Mouse (Mus musculus) gastrocnemius, postnatal 14 days (tissue): Measurements from ENCODE around the gene 4930442H23Rik. TPM values are rescaled to one million over a fixed set of nuclear protein-coding genes. Genes with fewer than 3 reads are reported as not detected.
A peak's percentile ranks its signal among the peaks of the same experiment; 100 is the strongest.
"Not testable (repeated sequence)": the region's sequence is repeated elsewhere in the genome, so short reads cannot be mapped to it uniquely, and the experiment has no call there.

Source experiments
- DNase-seq: peaks from one replicate; pipeline ENCODE4 v3.0.0; 2021; ENCODE audit warnings: mixed read lengths
- intact Hi-C: fragments of 180-260 bp; cut with DNase I; formaldehyde crosslinking; loops from one replicate; pipeline ENCODE4 v1.15.1; 2025; ENCODE audit warnings: low total_unique reads
- total RNA-seq, 2 experiments: library from RNA; stranded (reverse); gene quantifications; 2 replicates each; pipeline ENCODE4 v1.2.3; 2021

4930442H23Rik gene
- total RNA-seq, 2 experiments from 2014 or later: not detected

- intact Hi-C loops: no loop called here
- DNase-seq: no peak
These were observed 16.5 kb upstream of the 4930442H23Rik start for GRCm38 (mm10) chr10:81200141-81200540.

- intact Hi-C loops: no loop called here
- DNase-seq: no peak
These were observed 15.3 kb upstream of the 4930442H23Rik start for GRCm38 (mm10) chr10:81198990-81199389.

DNA sequence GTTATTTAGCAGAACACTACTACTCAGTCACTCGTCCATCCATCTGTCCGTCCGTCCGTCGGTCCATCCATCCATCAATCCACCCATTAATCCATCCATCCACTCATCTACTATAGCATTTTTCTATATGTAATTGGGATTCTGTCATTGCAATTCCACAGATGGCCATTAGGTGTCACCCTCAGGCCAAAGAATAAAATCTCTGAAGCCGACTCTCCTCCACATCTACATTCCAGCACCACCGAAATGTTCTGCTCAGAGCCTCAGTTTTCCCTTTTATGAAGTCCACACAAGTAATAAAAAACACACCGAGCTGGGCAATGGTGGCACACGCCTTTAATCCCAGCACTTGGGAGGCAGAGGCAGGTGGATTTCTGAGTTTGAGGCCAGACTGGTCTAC lies 14.6 kb upstream of the 4930442H23Rik start:
- no peak for DNase-seq
- intact Hi-C loops: no loop called here

DNA sequence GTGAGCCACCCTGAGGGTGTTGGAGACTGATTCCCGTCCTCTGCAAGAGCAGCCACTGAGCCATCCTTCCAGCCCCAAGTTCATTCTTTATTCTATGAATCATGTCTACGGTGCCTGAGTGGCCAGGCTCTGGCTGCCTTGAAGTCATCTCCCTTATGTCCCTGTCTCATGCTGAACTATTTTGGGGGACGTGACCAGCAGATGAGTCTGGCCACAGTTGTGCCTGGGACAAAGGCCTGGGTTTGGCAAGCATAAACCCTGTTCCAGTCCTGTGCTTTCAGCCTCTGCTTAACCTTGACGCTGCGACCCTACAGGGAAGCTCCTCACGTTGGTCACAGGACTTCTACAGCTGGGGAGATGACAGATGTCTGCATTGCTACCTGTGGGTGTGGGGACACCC lies 13.7 kb upstream of the 4930442H23Rik start:
- DNase-seq: no peak
- intact Hi-C loops: no loop called here

- intact Hi-C loops: no loop called here
- no peak for DNase-seq
These were observed 12.9 kb upstream of the 4930442H23Rik start for GRCm38 (mm10) chr10:81196470-81197065.

GRCm38 (mm10) chr10:81195300-81195699 lies 11.7 kb upstream of the 4930442H23Rik start:
- DNase-seq: no peak
- intact Hi-C loops: no loop called here

DNA sequence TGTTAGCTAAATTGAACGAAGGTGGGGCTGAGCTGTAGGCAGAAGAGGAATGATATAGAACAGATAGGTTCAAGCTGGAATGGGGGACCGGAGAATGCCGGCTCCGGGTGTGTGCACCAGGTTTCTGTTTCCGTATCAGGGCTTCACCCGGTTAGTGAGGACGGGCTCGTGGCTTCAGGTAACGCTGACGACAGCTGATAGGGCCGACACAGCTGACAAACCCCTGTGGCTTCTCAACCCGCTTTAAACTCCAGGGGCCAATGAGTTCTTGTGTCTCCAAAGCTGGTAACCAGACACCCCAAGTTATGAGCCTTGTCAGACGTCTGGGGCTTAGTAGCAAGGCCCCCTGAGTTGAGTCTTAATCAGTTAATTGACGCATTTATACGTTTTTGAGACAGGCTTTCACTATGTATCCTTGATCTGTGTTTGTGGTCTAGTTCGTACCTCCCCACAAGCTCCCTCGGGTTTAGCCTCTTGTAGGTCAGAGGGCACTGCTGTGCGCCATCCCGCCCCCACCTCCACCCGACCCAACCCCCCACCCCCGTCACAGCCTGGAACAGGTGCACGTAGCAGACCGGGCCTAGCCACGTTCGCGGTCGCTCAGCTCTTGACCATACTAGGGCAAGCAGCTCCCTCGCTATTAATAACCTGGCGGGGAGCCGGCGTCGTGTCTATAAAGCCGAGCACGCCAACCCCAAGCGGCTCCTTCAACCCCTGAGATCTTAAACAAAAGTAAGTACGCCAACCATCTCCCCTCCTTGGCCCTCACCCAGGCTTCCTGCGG lies 10.5 kb upstream of the 4930442H23Rik start:
- intact Hi-C loops: no loop called here
- DNase-seq: peak; percentile 80

GRCm38 (mm10) chr10:81192968-81193501 lies 9.4 kb upstream of the 4930442H23Rik start:
- intact Hi-C loops: no loop called here
- no peak for DNase-seq

- intact Hi-C loops: no loop called here
- DNase-seq: peak; percentile 82
These were observed 8.8 kb upstream of the 4930442H23Rik start for GRCm38 (mm10) chr10:81192270-81192967.

DNA sequence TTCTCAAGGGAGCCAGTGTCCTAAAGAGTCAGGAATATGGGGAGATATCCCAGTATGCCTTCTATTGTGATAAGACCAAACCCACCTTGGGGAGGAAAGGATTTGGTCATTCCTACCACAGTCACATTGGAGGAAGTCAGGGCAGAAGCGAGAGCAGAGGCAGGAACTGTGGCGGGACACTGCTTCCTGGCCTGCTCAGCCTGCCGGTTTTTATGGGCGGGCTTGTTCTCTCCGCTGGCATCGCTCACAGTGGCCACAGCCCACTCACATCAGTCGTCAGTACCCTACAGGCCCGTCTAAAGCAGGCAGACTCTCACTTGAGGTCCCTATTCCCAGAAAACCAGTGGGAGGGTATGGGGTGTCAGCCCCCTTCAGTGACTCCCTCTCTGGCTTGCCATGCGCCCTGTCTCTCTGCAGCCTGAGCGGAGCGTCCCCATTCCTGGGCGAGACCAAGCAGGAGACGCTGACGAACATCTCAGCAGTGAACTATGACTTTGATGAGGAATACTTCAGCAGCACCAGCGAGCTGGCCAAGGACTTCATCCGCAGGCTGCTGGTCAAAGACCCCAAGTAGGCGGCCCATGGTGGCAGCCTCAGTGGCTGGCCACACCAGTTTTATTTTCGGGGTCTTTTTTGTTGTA lies 7.8 kb upstream of the 4930442H23Rik start:
- intact Hi-C loops: no loop called here
- no peak for DNase-seq

DNA sequence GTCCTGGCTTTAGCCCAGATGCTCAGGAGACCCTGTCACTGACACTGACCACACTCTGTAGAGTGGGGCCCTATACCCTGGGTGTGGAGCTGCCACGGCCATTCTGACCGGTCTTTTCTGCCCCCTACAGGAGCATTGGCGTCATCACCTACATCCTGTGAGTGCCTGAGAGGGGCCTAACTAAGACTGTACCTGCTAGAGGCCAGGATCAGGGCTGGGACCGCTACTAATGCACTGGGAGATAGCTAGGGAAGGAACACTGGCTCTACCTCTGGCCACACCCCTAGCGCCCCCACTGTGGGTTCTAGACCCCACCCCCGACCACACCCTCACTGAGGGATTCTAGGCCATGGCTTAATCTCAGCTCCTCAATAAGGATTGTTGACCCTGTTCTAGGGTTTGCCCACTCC lies 7.3 kb upstream of the 4930442H23Rik start:
- DNase-seq: no peak
- intact Hi-C loops: no loop called here

GRCm38 (mm10) chr10:81190236-81190911 lies 6.7 kb upstream of the 4930442H23Rik start:
- intact Hi-C loops: no loop called here
- no peak for DNase-seq

DNA sequence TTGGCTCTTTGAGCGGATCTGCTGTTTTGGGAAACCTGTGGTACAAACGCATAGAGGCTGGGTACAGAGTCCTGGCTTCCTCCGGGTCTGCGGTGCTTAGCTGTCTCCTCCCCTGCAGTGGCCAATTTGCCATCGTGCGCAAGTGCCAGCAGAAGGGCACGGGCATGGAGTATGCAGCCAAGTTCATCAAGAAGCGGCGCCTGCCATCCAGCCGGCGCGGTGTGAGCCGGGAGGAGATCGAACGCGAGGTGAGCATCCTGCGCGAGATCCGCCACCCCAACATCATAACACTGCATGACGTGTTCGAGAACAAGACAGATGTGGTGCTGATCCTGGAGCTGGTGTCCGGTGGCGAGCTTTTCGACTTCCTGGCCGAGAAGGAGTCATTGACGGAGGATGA lies 6.2 kb upstream of the 4930442H23Rik start:
- DNase-seq: no peak

DNA sequence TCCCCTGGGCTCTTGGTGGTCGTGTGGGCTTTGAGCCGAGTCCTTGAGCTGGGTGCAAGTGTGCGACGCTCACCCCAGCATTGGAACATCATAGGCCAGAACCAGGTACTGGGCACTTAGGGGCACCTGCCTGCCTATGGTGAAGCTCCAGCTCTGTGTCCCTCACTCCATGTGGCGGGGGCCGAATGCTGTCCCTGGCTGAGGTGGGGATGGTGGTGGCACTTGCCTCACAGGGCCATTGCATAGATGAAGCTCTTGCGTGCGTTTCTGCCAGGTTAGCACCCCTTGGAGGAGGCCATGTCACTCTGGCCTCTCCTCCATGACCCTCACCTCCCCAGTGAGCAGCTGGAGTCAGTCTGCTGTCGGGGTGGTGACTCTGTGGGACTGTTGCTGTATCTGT lies 3.5 kb upstream of the 4930442H23Rik start:
- intact Hi-C loops: no loop called here
- no peak for DNase-seq

More for the DNA sequence above, 6.2 kb upstream of the 4930442H23Rik start:
- intact Hi-C loops: no loop called here

GRCm38 (mm10) chr10:81184765-81185164 lies 1.1 kb upstream of the 4930442H23Rik start:
- DNase-seq: no peak
- intact Hi-C loops: no loop called here

DNA sequence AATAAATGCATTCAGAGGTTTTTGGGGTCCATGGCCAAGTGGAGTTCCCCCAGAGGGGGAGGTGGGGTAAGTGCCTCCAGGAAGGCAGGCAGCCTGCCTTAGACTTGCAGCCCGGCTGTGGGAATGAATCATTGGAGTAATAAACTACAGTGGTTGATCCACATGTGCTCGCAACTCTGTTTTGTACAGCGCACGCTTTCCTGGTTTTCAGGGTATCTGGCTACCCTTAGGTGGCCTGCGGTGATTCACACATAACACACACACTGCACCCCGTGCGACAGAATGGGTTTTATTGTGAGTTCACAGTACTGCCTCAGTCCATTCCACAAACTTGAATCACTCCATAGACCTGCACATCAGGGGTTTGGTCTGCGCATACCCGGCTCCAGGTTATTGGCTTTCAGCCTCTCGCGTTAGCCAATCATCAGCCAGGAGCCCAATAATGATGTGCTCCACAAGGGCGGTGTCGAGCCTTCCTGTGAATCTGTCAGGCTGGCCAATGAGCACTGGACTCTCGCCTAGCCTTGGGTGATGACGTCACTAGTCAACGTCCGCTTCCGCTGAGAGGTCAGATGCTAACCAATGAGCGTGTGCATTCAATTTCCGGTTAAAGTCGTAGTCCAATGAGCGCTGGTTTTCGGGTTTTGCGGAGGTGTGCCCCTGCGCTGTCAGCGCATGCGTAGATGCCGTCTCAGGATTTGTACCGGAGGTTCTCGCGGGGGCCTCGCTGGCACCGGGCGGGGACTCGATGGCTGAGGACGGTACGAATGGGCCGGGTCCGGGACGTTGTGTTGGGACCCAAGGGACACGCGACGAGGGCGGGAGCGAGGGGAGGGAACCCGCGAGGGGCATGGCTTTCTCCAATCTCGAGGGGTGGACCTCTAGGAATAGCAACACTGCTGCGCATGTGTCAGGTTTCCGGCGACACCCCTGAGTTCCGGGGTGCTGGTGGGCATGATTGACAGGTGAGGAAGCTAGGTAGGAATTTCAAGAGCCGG lies 1.0 kb downstream of the 4930442H23Rik start, which contains the start of gene Dapk3:
TSS of gene Dapk3 (plus strand) at position 670 of the 998 bp plus-strand sequence.
- DNase-seq: peak; percentile 93
- intact Hi-C loops: no loop called here

DNA sequence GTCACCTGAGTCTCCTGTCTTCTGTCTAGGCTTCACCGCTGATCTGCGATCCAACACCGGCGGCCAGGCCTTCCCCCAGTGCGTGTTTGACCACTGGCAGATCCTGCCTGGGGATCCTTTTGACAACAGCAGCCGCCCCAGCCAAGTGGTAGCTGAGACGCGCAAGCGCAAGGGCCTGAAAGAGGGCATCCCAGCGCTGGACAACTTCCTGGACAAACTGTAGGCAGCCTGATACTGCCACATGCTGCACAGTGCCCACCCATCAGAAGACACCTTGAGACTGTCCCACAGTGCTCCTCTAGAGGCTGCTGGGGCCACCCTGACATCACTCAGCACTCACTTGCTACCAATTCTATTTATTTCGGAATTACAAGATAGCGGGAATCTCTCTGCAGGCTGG lies 1.8 kb downstream of the 4930442H23Rik start:
- DNase-seq, intact Hi-C loops: not testable (repeated sequence)

DNA sequence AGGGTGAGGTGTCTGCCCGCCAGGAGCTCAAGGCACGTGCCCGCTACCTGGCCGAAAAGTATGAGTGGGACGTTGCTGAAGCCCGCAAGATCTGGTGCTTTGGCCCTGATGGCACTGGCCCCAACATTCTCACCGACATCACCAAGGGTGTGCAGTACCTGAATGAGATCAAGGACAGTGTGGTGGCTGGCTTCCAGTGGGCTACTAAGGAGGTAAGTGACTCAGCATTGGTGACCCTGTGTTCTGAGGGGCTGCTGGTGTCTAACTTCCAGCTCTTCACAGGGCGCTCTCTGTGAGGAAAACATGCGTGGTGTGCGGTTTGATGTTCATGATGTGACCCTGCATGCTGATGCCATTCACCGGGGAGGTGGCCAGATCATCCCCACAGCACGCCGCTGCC lies 2.7 kb downstream of the 4930442H23Rik start:
- no peak for DNase-seq
- intact Hi-C loops: no loop called here
